Mouse (Mus musculus) heart, embryonic 16.5 days (tissue): ENCODE measurements around the gene 4930407I10Rik. TPM values are rescaled to one million over a fixed set of nuclear protein-coding genes. Genes with fewer than 3 reads are reported as not detected.

Experiments
- ATAC-seq: fragments of 200-750 bp; cut with Nextera tagmentation; replicated peaks from 2 replicates; pipeline ENCODE4 v1.8.0; 2017; ENCODE audit warnings: moderate number of reproducible peaks; ENCODE audit not compliant: insufficient read depth, low FRiP score; ENCODE audit errors: extremely low read depth
- H3K27ac ChIP-seq: fragments of 300-500 bp; sonication (generic); 2 replicates; pipeline ENCODE4 v1.5.1; 2014; ENCODE audit warnings: mild to moderate bottlenecking, low read length, control low read depth, moderate library complexity
- H3K27me3 ChIP-seq: fragments of 300-500 bp; sonication (generic); 2 replicates; pipeline ENCODE4 v1.6.1; 2014; ENCODE audit warnings: low read length, mixed read lengths; ENCODE audit not compliant: control insufficient read depth, insufficient read depth
- H3K36me3 ChIP-seq: fragments of 300-500 bp; sonication (generic); 2 replicates; pipeline ENCODE4 v1.6.1; 2014; ENCODE audit not compliant: control insufficient read depth, insufficient read depth
- H3K4me1 ChIP-seq: fragments of 300-500 bp; sonication (generic); 2 replicates; pipeline ENCODE4 v1.6.1; 2014; ENCODE audit warnings: low read length, mixed read lengths; ENCODE audit not compliant: control insufficient read depth, insufficient read depth
- H3K4me2 ChIP-seq: fragments of 300-500 bp; sonication (generic); 2 replicates; pipeline ENCODE4 v1.6.1; 2014; ENCODE audit warnings: low read depth, mild to moderate bottlenecking, control low read depth, low read length
- H3K4me3 ChIP-seq: fragments of 300-500 bp; sonication (generic); 2 replicates; pipeline ENCODE4 v1.5.1; 2014; ENCODE audit warnings: mild to moderate bottlenecking, control low read depth, low read length
- H3K9ac ChIP-seq: fragments of 300-500 bp; sonication (generic); 2 replicates; pipeline ENCODE4 v1.6.1; 2014; ENCODE audit warnings: low read length, control low read depth
- H3K9me3 ChIP-seq: fragments of 300-500 bp; sonication (generic); replicated peaks from 2 replicates; pipeline ENCODE4 v1.6.1; 2016; ENCODE audit warnings: low read length; ENCODE audit not compliant: control insufficient read depth
- WGBS: fragments of 180-500 bp; shearing (Covaris S2); extraction: QIAGEN DNeasy Blood & Tissue Kit; methylation state at CpG from one replicate; pipeline ENCODE4 v1.1.7; 2014; 5-methylcytosine and 5-hydroxymethylcytosine counted together
- polyA plus RNA-seq: library from polyadenylated mRNA; unstranded; fragments of >200 nt; fragmentation: Nextera tagmentation; extraction: Ambion mirVana; gene quantifications from 2 replicates; pipeline ENCODE4 v1.2.1, GENCODE M21; 2015

4930407I10Rik gene
- polyA plus RNA-seq, 1 experiment from 2014 or later: not detected

DNA sequence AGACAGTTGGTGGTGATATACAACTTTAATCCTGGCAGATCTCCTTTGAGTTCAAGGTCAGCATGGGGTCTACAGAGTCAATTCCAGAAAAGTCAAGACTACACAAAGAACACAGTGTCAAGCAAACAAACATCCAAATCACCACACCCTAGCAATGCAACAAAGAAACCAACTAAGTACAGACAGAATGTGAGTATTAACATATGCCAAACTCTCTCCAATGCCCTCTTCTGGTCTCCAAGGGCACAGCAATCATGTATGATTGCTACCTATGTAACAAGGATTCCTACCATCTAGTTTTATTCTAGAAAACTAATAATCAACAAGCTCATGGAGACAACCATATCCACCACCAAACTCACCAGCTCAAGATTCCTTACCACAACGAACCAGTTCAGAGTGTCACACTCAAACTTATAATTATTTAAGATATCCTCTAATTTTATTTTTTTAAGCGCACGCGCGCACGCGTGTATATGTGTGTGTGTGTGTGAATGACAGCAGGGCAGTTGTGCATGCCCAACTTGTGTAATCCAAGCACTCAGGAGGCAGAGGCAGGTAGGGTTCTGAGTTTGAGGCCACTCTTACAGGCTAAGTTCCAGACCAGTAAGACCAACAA, 14.7 kb upstream of the 4930407I10Rik start:
- ATAC-seq: no peak
- 97% methylated on average over 7 of the region's 7 CpGs for WGBS

DNA sequence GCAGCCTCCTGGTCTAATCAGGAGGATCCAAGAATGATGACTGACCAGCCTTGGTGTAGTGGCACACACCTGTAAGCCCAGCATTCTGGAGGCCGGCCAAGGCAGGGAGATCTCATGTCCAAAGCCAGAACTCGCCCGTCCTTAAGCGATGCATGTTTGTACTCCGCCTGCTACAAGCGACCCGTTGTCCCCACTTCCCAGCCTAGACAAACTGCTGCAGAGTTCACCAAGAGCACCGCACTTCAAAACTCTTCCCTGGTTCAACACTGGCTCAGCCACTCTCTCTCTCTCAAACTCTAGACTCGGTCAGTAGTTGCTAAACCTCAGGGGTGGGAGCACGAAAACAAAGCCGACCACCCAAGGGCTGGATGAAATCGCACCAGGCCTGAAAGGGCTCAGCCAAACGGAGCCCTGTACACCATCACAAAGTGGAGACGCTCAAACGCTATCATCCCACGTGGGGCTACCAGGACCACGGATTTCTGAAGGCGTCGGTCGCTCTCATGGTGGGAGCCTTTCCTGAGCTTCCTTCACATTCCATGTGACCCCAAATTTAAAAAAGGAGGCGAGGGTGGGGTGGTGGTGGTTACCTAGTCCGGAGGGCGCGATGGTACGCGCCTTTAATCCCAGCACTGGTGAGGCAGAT, 12.6 kb upstream of the 4930407I10Rik start:
- WGBS: 2% methylated on average over 26 of the region's 26 CpGs
- no peak for ATAC-seq
- Histone ChIP-seq H3K27ac (no peak overlapping the region), H3K9ac (peak overlapping the region; percentile 99), H3K4me1 (peaks cover 13% of the 10 kb centered on the region), H3K27me3 (0 out of 2 replicates have a peak, but pooled peaks cover 3% of the 10 kb centered on the region), H3K4me3 (peak overlapping the region; percentile 98), H3K4me2 (peak overlapping the region; percentile 75), H3K9me3 (no peaks in the 10 kb centered on the region), H3K36me3 (peaks cover 9% of the 10 kb centered on the region; the same call in 1 of the 2 replicates)

More for the DNA sequence above, 14.7 kb upstream of the 4930407I10Rik start:
- Histone ChIP-seq H3K4me2 (no peak overlapping the region), H3K27me3 (0 out of 2 replicates have a peak, but pooled peaks cover 3% of the 10 kb centered on the region), H3K4me3 (no peak overlapping the region), H3K9ac (no peak overlapping the region), H3K36me3 (peaks cover 21% of the 10 kb centered on the region), H3K27ac (no peak overlapping the region), H3K9me3 (no peaks in the 10 kb centered on the region), H3K4me1 (peaks cover 13% of the 10 kb centered on the region)

DNA sequence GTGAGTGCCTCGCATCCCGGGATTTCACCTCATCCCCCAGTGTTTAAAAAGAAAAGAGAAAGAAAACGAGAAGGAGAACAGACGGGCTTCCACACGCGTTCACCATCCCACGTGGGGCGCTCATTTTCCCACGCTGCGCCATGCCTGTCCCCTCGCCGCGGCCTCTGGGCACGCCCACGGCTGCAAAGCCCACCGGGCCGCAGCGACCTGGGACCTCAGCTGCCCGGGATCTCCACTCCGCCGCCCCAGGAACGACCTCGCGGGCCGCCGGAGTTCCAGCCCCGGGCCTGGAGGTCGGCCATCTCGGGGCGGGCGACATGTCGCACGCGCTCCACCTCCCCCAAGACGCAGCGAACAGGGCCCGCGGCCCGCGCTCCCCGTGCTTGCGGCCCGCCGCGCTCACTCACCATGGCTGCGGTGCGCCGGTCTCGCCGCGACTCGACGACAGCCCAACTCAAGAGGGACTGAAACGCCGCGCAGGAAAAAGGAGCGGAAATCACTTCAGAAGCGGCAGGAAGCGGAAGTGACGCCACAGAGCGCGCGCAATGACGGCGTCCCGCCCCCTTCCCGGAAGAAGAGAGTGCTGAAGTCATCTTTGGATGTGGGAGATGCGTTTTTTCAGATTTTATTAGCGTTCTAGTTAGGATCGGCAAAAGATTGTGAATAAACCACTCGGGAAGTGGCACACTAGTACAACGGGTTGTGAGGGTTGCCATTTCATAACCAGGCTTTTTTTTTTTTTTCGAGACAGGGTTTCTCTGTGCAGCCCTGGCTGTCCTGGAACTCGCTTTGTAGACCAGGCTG, 11.7 kb upstream of the 4930407I10Rik start, which contains the start of gene Snu13:
Gene Snu13, minus strand, starts transcription at position 519 of the 804 bp plus-strand sequence.
- peak within 1 kb of the TSS; percentile 98 for H3K4me3 ChIP-seq
- peak; percentile 84 for ATAC-seq
- H3K4me1 ChIP-seq: peaks cover 13% of the 10 kb centered on the region
- H3K27ac ChIP-seq: peak within 1 kb of the TSS; percentile 89
- peaks cover 9% of the 10 kb centered on the region; the same call in 1 of the 2 replicates for H3K36me3 ChIP-seq
- 0 out of 2 replicates have a peak, but pooled peaks cover 3% of the 10 kb centered on the region for H3K27me3 ChIP-seq
- under 1% methylated on average over 74 of the region's 74 CpGs for WGBS
- peak within 1 kb of the TSS; percentile 75 for H3K4me2 ChIP-seq
- no peaks in the 10 kb centered on the region for H3K9me3 ChIP-seq
- peak within 1 kb of the TSS; percentile 99 for H3K9ac ChIP-seq

DNA sequence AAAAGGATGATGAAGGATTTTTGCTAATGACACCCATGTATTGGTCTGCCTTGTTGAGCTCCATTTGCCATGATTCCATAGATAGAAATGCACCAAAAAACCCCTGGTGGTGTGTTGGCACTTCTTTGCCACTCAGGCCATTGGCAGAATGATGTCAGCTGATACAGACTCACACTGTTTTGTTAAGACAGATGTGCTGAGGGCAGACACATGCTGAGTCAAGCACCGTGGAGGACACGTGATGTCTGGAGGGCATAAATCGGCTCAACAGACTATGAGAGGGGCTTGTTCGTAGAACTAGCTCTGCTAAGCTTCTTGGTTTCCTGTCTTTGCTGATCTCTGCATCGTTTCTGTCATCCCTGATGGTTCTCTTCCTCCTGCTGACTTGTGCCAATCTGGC, 6.4 kb upstream of the 4930407I10Rik start:
- Histone ChIP-seq H3K36me3 (no peaks in the 10 kb centered on the region), H3K9ac (no peak overlapping the region), H3K4me1 (no peaks in the 10 kb centered on the region), H3K9me3 (no peaks in the 10 kb centered on the region), H3K4me3 (no peak overlapping the region), H3K27me3 (0 out of 2 replicates have a peak, but pooled peaks cover 3% of the 10 kb centered on the region), H3K27ac (no peak overlapping the region), H3K4me2 (no peak overlapping the region)
- 50% methylated on average over 5 of the region's 5 CpGs for WGBS
- ATAC-seq: no peak

DNA sequence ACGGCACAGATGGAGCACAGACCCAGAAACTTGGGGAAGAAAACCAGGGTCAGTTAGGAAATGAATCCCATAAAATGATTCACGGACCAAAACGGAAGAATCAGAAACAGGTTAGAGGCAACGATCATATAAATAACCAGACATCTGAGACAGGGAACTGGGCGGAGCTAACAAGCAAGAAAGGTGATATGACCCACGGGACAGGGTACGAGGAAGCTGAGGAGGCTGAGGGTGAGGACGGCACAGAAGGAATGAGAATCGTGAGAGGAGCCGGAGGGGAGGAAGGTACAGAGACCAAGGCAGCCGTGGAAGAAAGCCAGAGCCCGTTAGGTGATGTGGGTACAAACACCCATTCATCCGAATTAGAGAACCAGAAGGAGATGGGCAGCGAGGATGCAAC, 5.0 kb downstream of the 4930407I10Rik start:
- no peaks in the 10 kb centered on the region for H3K4me1 ChIP-seq
- no peak overlapping the region for H3K9ac ChIP-seq
- no peaks in the 10 kb centered on the region for H3K9me3 ChIP-seq
- H3K27ac ChIP-seq: no peak overlapping the region
- no peak overlapping the region for H3K4me3 ChIP-seq
- no peaks in the 10 kb centered on the region for H3K36me3 ChIP-seq
- no peak overlapping the region for H3K4me2 ChIP-seq
- WGBS: 68% methylated on average over 14 of the region's 14 CpGs
- no peak for ATAC-seq
- H3K27me3 ChIP-seq: peaks cover 32% of the 10 kb centered on the region

DNA sequence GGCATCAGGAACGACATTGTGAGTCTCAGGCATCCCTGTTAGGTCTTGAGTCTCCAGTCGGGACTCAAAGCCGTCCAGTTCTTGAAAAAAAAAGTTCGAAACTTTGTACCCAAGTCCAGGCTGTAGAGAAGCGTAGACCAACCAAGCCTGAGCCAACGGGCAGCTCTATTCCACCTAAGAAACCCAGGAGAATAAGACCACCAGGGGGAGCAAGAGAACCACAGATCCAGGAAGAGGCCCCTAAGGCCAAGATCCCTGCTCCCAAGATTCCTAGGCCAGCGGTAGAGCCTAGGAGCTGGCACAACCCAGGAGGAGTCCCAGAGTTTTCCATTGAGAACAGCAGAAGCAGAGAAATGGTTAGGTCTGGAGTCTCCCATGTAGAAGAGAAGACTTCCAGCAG, 6.6 kb downstream of the 4930407I10Rik start:
- Histone ChIP-seq H3K36me3 (no peaks in the 10 kb centered on the region), H3K4me3 (no peak overlapping the region), H3K9me3 (peaks cover 5% of the 10 kb centered on the region), H3K4me2 (no peak overlapping the region), H3K27ac (no peak overlapping the region), H3K9ac (no peak overlapping the region), H3K27me3 (peaks cover 48% of the 10 kb centered on the region), H3K4me1 (no peaks in the 10 kb centered on the region)
- ATAC-seq: no peak
- 12% methylated on average over 7 of the region's 7 CpGs for WGBS

DNA sequence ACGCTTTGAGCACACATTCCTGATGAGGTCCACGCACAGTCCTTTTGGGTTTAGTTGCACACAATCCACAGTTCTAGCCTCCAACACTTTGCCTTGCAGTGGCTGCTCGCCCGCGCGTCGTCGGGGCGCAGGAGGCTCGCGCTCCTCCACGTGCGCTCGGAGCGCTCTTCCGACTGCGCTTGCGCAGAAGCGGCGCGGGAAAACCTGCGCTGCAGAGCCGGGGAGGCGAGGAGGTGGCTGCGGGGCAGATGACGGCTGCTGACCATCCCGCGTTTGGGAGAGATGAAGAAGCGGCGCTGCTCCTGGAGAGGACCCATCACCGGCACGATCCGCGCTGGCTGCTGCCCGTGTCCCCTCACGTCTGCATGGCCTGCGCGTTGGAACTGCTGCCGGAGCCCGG, 10.9 kb downstream of the 4930407I10Rik start, which contains the start of gene Mei1:
Gene Mei1, plus strand, starts transcription at position 99 of the 400 bp plus-strand sequence.
- peaks cover 42% of the 10 kb centered on the region for H3K27me3 ChIP-seq

DNA sequence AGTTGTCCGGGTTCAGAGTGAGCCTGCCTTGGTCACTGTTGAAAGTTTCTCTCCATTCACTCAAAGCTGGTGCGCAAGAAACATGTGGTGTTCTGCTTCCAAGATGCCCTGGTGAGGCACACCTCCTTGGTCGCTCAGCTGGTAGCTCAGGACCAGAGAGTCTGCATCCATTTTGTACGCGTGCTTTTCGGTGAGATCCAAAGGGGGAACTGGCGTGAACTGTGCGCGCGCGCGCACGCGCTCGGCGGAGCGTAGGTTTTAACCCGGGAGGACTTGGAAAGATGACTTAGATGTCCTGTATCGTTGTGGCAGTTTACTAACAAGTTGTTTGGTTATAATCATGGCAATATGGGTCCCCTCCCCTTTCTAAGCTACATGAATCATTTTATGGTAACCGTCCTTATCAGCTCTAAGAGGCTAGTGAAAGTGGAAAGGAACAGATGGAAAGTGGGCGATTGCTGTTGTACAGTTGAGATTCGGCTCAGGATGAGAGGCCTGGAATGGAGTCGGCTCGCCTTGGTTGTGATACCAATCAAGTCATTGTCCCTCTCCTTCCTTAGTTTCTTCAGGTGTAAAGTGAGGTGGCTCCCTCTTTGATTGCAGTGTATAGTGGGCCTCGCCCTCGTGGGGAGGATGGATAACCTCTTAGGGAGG, 13.0 kb downstream of the 4930407I10Rik start:
- Histone ChIP-seq H3K4me3 (no peak overlapping the region), H3K4me2 (no peak overlapping the region), H3K27me3 (peaks cover 37% of the 10 kb centered on the region), H3K9me3 (peaks cover 7% of the 10 kb centered on the region), H3K9ac (no peak overlapping the region), H3K36me3 (no peaks in the 10 kb centered on the region), H3K4me1 (no peaks in the 10 kb centered on the region), H3K27ac (no peak overlapping the region)
- no peak for ATAC-seq
- WGBS: 83% methylated on average over 26 of the region's 26 CpGs

More for the DNA sequence above, 10.9 kb downstream of the 4930407I10Rik start, which contains the start of gene Mei1:
- Histone ChIP-seq H3K4me3 (peak within 1 kb of the TSS; percentile 4; the same call in 1 of the 2 replicates), H3K9ac (no peak within 1 kb of the TSS), H3K36me3 (no peaks in the 10 kb centered on the region), H3K9me3 (peaks cover 7% of the 10 kb centered on the region), H3K4me1 (no peaks in the 10 kb centered on the region), H3K27ac (no peak within 1 kb of the TSS), H3K4me2 (peak within 1 kb of the TSS; percentile 36; the same call in 1 of the 2 replicates)
- ATAC-seq: no peak
- 17% methylated on average over 40 of the region's 40 CpGs for WGBS
